Mouse (Mus musculus): Measurements from ENCODE around the gene Sp2.
A peak's percentile ranks its signal among the peaks of the same experiment; 100 is the strongest.

The Sp2 gene

DNA sequence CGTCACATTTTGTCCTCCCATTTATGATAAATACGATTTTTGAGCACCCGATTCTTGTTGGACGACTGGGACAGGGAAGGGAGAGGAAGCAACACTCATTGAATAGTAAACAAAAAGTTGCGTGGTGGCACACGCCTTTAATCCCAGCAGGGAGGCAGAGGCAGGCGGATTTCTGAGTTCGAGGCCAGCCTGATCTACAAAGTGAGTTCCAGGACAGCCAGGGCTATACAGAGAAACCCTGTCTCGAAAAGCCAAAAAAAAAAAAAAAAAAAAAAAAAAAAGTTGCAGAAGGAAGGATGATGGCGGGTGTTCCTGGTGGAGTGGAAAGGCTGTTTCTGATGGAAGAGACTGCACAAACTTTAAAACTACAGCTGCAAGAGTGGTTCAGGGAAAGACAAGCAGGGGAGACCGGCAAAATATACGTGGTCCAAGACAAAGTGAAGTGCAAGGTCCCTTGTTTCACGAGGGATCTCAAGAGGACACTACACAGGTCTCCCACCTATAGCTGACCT, 65.8 kb downstream of the Sp2 start:
- ATAC-seq (ENCODE audit: insufficient number of reproducible peaks, low FRiP score, low TSS enrichment) = no peak

GRCm38 (mm10) chr11:96916044-96916884, 66.5 kb downstream of the Sp2 start, which contains the start of gene Cdk5rap3:
Gene Cdk5rap3 (minus strand): TSS chr11:96916496.
- ATAC-seq (ENCODE audit: insufficient number of reproducible peaks, low FRiP score, low TSS enrichment) = peak; percentile 93

DNA sequence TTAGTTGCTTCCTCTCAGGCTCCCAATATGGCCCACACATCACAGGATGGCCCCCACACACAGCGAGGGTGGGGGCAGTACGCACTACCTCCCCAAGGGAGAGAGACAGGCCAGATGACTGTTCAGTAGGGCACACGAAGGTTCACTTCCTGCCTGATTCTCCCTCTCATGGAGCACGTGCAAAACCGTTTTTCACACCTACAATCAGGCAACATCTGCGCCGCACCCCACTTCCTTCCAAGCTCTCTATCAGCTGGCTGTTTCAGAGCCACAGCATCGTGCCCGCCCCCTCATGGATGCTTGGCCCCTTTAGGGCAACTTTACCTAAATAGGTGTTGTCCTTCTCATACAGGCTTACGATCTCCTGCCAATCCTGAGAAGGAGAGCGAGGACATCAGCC, 70.1 kb downstream of the Sp2 start:
- no peak for ATAC-seq (ENCODE audit: insufficient number of reproducible peaks, low FRiP score, low TSS enrichment)

DNA sequence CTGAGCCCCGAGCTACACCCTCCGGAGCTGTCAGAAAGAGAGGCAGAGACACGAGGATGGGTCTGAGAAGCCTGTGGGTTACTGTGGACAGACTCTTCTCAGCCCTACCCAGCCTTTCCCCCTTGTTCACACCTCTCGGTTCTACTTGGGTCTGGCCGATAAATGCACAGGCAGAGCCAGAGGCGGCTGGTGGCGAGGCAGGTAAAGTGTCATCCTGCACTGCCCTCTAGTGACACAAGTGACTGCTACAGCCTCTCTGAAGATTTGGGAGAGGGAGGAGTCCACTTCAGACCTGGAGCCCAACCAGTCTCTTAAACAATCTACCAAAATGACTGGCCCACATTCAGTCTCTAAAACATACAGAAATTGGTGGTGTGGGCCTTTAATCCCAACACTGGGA, 72.8 kb downstream of the Sp2 start:
- peak; percentile 50; the same call in 1 of the 2 replicates for ATAC-seq (ENCODE audit: insufficient number of reproducible peaks, low FRiP score, low TSS enrichment)

DNA sequence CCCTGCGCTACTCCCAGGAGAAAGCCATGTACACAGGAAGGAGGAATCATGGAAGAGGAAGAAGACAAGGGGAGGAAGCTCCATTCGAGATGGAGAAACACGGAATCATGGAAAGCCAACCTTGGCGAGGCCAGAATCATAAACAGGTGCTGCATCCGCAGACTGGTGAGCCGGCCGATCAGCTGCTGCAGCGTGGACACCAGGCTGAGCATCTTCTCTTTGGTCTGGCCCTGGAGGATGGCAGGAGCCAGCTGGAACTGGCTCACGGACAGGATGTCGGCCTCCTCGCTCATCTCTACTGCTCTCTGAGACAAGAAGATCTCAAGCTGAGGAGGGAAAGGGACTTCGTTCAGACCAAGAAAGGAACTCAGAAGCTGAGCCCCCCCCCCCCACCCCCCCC, 74.2 kb downstream of the Sp2 start:
- no peak for ATAC-seq (ENCODE audit: insufficient number of reproducible peaks, low FRiP score, low TSS enrichment)

GRCm38 (mm10) chr11:96906431-96907161, 76.2 kb downstream of the Sp2 start:
- ATAC-seq (ENCODE audit: insufficient number of reproducible peaks, low FRiP score, low TSS enrichment) = no peak
